Mouse (Mus musculus) ES-Bruce4 (cell line): ENCODE measurements around the gene Dock9. TPM values are rescaled to one million over a fixed set of nuclear protein-coding genes. Genes with fewer than 3 reads are reported as not detected.

ENCODE experiments used
- H3K27ac ChIP-seq: 2 replicates; pipeline ENCODE4 v1.5.1; 2012; ENCODE audit warnings: low read length, inconsistent platforms; ENCODE audit not compliant: insufficient read depth
- H3K27me3 ChIP-seq: 2 replicates; pipeline ENCODE4 v1.6.1; 2012; ENCODE audit warnings: mild to moderate bottlenecking, low read length, inconsistent platforms; ENCODE audit not compliant: control insufficient read depth, poor library complexity, insufficient read depth, severe bottlenecking
- H3K36me3 ChIP-seq: 2 replicates; pipeline ENCODE4 v1.6.1; 2012; ENCODE audit warnings: inconsistent platforms, mild to moderate bottlenecking, low read length, moderate library complexity; ENCODE audit not compliant: control insufficient read depth, poor library complexity, insufficient read depth, severe bottlenecking
- H3K4me1 ChIP-seq: one replicate; pipeline ENCODE4 v1.8.1; 2011; ENCODE audit warnings: low read length; ENCODE audit not compliant: control insufficient read depth, insufficient read depth
- H3K4me3 ChIP-seq: 2 replicates; pipeline ENCODE4 v1.5.1; 2011; ENCODE audit warnings: low read depth, mild to moderate bottlenecking, low read length
- H3K9ac ChIP-seq: 2 replicates; pipeline ENCODE4 v1.6.1; 2012; ENCODE audit warnings: low read depth, mild to moderate bottlenecking, inconsistent platforms; ENCODE audit not compliant: poor library complexity, severe bottlenecking
- H3K9me3 ChIP-seq: replicated peaks from 2 replicates; pipeline ENCODE4 v1.6.1; 2012; ENCODE audit warnings: mild to moderate bottlenecking, low read length, inconsistent platforms; ENCODE audit not compliant: control insufficient read depth, poor library complexity, insufficient read depth, severe bottlenecking
- CTCF ChIP-seq: IDR thresholded peaks from one replicate; pipeline ENCODE4 v1.8.1; 2011; ENCODE audit warnings: low read depth, low read length
- EP300 ChIP-seq: IDR thresholded peaks from 2 replicates; pipeline ENCODE4 v1.6.1; 2011; ENCODE audit warnings: low read depth, low read length; ENCODE audit not compliant: insufficient read depth
- POLR2A ChIP-seq: IDR thresholded peaks from one replicate; pipeline ENCODE4 v1.8.1; 2011; ENCODE audit warnings: low read length; ENCODE audit not compliant: insufficient read depth
- polyA plus RNA-seq: library from polyadenylated mRNA; stranded (reverse); fragments of >200 nt; gene quantifications from 2 replicates; pipeline ENCODE4 v1.2.4, GENCODE M21; 2011; ENCODE audit warnings: low read depth; ENCODE audit not compliant: missing spikeins, insufficient read depth, insufficient read length

Gene Dock9
- polyA plus RNA-seq, 1 experiment = 21.0 TPM

GRCm38 (mm10) chr14:121611098-121611497 lies 186.5 kb downstream of the Dock9 start:
- no peaks in the 10 kb centered on the region for H3K36me3 ChIP-seq
- H3K4me1 ChIP-seq = peaks cover 1% of the 10 kb centered on the region
- H3K27me3 ChIP-seq = no peaks in the 10 kb centered on the region
- no peak overlapping the region for H3K9ac ChIP-seq
- no peak overlapping the region for H3K4me3 ChIP-seq
- TF ChIP-seq POLR2A (no peak), EP300 (no peak), CTCF (no peak)
- no peak overlapping the region for H3K27ac ChIP-seq
- H3K9me3 ChIP-seq = no peaks in the 10 kb centered on the region

- TF ChIP-seq POLR2A = no peak
- peak; percentile 55; the same call in 1 of the 2 replicates for TF ChIP-seq EP300
- TF ChIP-seq CTCF = no peak
- Histone ChIP-seq H3K9ac (peak overlapping the region; percentile 20; the same call in 1 of the 2 replicates), H3K27ac (no peak overlapping the region), H3K9me3 (no peaks in the 10 kb centered on the region), H3K27me3 (no peaks in the 10 kb centered on the region), H3K36me3 (0 out of 2 replicates have a peak, but pooled peaks cover 4% of the 10 kb centered on the region), H3K4me1 (peaks cover 1% of the 10 kb centered on the region), H3K4me3 (no peak overlapping the region)
Measured at GRCm38 (mm10) chr14:121608522-121608921, 189.1 kb downstream of the Dock9 start.

- no peak for TF ChIP-seq CTCF
- TF ChIP-seq POLR2A = no peak
- no peak for TF ChIP-seq EP300
- peaks cover 1% of the 10 kb centered on the region for H3K4me1 ChIP-seq
- no peak overlapping the region for H3K4me3 ChIP-seq
- no peaks in the 10 kb centered on the region for H3K27me3 ChIP-seq
- H3K36me3 ChIP-seq = 0 out of 2 replicates have a peak, but pooled peaks cover 4% of the 10 kb centered on the region
- H3K27ac ChIP-seq = no peak overlapping the region
- no peak overlapping the region for H3K9ac ChIP-seq
- no peaks in the 10 kb centered on the region for H3K9me3 ChIP-seq
Measured at GRCm38 (mm10) chr14:121606433-121606832, 191.2 kb downstream of the Dock9 start.

- no peaks in the 10 kb centered on the region for H3K27me3 ChIP-seq
- no peak overlapping the region for H3K4me3 ChIP-seq
- TF ChIP-seq EP300 (no peak), POLR2A (no peak), CTCF (no peak)
- no peaks in the 10 kb centered on the region for H3K9me3 ChIP-seq
- H3K27ac ChIP-seq = no peak overlapping the region
- 0 out of 2 replicates have a peak, but pooled peaks cover 4% of the 10 kb centered on the region for H3K36me3 ChIP-seq
- no peak overlapping the region for H3K9ac ChIP-seq
- H3K4me1 ChIP-seq = peaks cover 1% of the 10 kb centered on the region
Measured at GRCm38 (mm10) chr14:121605260-121605659, 192.4 kb downstream of the Dock9 start.

DNA sequence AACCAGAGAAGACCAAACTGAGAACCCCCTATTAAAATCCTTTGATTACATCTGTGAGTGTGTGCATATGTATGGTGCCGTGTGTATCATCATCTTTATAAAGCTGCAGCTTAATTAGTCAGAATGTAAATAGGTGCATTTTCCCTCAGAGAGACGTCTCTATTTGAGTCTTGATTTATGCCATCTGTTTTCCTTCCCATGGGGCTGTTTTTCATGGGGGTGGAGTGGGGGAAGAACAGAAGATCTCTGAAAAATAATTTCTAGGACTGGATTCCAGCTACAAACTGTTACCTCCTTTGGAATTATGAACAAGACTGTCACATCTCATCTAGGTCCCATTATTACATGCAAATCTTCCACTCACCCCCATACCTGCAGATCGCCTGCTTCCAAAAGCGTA lies 193.1 kb downstream of the Dock9 start:
- TF ChIP-seq CTCF (no peak), EP300 (no peak), POLR2A (no peak)
- no peak overlapping the region for H3K27ac ChIP-seq
- peaks cover 1% of the 10 kb centered on the region for H3K4me1 ChIP-seq
- no peaks in the 10 kb centered on the region for H3K27me3 ChIP-seq
- no peak overlapping the region for H3K4me3 ChIP-seq
- H3K9ac ChIP-seq = no peak overlapping the region
- 0 out of 2 replicates have a peak, but pooled peaks cover 4% of the 10 kb centered on the region for H3K36me3 ChIP-seq
- no peaks in the 10 kb centered on the region for H3K9me3 ChIP-seq

- Histone ChIP-seq H3K4me1 (peaks cover 1% of the 10 kb centered on the region), H3K9ac (no peak overlapping the region), H3K36me3 (0 out of 2 replicates have a peak, but pooled peaks cover 4% of the 10 kb centered on the region), H3K4me3 (no peak overlapping the region), H3K27ac (no peak overlapping the region), H3K27me3 (no peaks in the 10 kb centered on the region), H3K9me3 (no peaks in the 10 kb centered on the region)
- TF ChIP-seq EP300 (no peak), CTCF (no peak)
Measured at GRCm38 (mm10) chr14:121602610-121603009, 195.0 kb downstream of the Dock9 start.
